Comparison of ENCODE assay signal across 8 mouse cellular contexts in genomic region chr10:94562188-94562587, GRCm38 (mm10).
A peak's percentile ranks its signal among the peaks of the same experiment; 100 is the strongest.
DNase-seq lines count a peak whose midpoint lies in the region; ATAC-seq and TF ChIP-seq lines count a peak whose summit lies in the region.

No protein-coding gene starts in this region.

- H3K4me2 ChIP-seq in intestine, postnatal 0 days (replicated peaks; ENCODE audit: low read depth) = no peak overlapping the region
- no peak overlapping the region for H3K4me2 ChIP-seq in intestine, embryonic 16.5 days (ENCODE audit: low read depth, low read length)

- no peak for ATAC-seq in intestine, postnatal 0 days
- no peak for ATAC-seq in intestine, embryonic 16.5 days
- peak; percentile 40; the same call in 1 of the 2 replicates for ATAC-seq in megakaryocyte, adult 5-6 weeks (ENCODE audit: poor library complexity, severe bottlenecking)
- no peak for ATAC-seq in inflammation-experienced regulatory T-cells, adult 6 months

- no peak overlapping the region for H3K27ac ChIP-seq in intestine, postnatal 0 days (ENCODE audit: low read depth, low read length)
- H3K27ac ChIP-seq in intestine, embryonic 16.5 days (ENCODE audit: low read length) = no peak overlapping the region
- H3K27ac ChIP-seq in ES-E14 (ENCODE audit: insufficient read depth, low read depth, low read length, poor library complexity, severe bottlenecking) = no peak overlapping the region

- H3K4me3 ChIP-seq in intestine, postnatal 0 days (ENCODE audit: low read depth, low read length) = no peak overlapping the region
- no peak overlapping the region for H3K4me3 ChIP-seq in intestine, embryonic 16.5 days (ENCODE audit: low read length)
- H3K4me3 ChIP-seq in ES-E14 (ENCODE audit: insufficient read depth in 1 of 2, low read depth in 1 of 2, low read length in 2 of 2, poor library complexity in 1 of 2, severe bottlenecking in 1 of 2) = no peak overlapping the region

- 11% methylated on average over 1 of the region's 1 CpGs for WGBS in intestine, postnatal 0 days
- WGBS in intestine, embryonic 16.5 days = 22% methylated on average over 1 of the region's 1 CpGs

- H3K36me3 ChIP-seq in intestine, postnatal 0 days (ENCODE audit: control insufficient read depth, insufficient read depth) = no peaks in the 10 kb centered on the region
- no peaks in the 10 kb centered on the region for H3K36me3 ChIP-seq in intestine, embryonic 16.5 days (ENCODE audit: control insufficient read depth, insufficient read depth, low read length)
- no peaks in the 10 kb centered on the region for H3K36me3 ChIP-seq in ES-E14 (ENCODE audit: control insufficient read depth, insufficient read depth, low read length, poor library complexity, severe bottlenecking)

- DNase-seq in B cell, adult 2 months = peak; percentile 53 to 55
- peak; percentile 20 for DNase-seq in ES-E14 (ENCODE audit: low read depth, low spot score)
- DNase-seq in right cerebral cortex, adult 18-20 months = no peak
- no peak for DNase-seq in spleen, adult 12 weeks (ENCODE audit: low spot score)

- H3K9ac ChIP-seq in intestine, postnatal 0 days (ENCODE audit: low read depth, low read length) = no peak overlapping the region
- H3K9ac ChIP-seq in intestine, embryonic 16.5 days (ENCODE audit: low read depth, low read length) = no peak overlapping the region
- H3K9ac ChIP-seq in ES-E14 (ENCODE audit: insufficient read depth, low read depth, low read length, poor library complexity, severe bottlenecking) = no peak overlapping the region

- H3K4me1 ChIP-seq in intestine, postnatal 0 days (replicated peaks; ENCODE audit: control insufficient read depth, insufficient read depth, low read length) = no peaks in the 10 kb centered on the region; the same call in 1 of the 2 replicates
- peaks cover 10% of the 10 kb centered on the region for H3K4me1 ChIP-seq in intestine, embryonic 16.5 days (ENCODE audit: control insufficient read depth, insufficient read depth, low read length)
- H3K4me1 ChIP-seq in ES-E14 (ENCODE audit: control insufficient read depth in 2 of 2, insufficient read depth in 2 of 2, low read length in 2 of 2, poor library complexity in 1 of 2) = peaks cover 0 to 2% of the 10 kb centered on the region in 2 experiments; a peak in 2 of 4 replicates

- no peaks in the 10 kb centered on the region for H3K27me3 ChIP-seq in intestine, postnatal 0 days (replicated peaks; ENCODE audit: control insufficient read depth, insufficient read depth, low read length)
- no peaks in the 10 kb centered on the region for H3K27me3 ChIP-seq in intestine, embryonic 16.5 days (replicated peaks; ENCODE audit: control insufficient read depth, insufficient read depth, low read length)

- no peaks in the 10 kb centered on the region for H3K9me3 ChIP-seq in intestine, postnatal 0 days (ENCODE audit: control insufficient read depth)
- H3K9me3 ChIP-seq in intestine, embryonic 16.5 days (ENCODE audit: control insufficient read depth, low read length) = no peaks in the 10 kb centered on the region
- H3K9me3 ChIP-seq in ES-E14 (ENCODE audit: control insufficient read depth, insufficient read depth, low read depth, low read length) = no peaks in the 10 kb centered on the region

- peak; percentile 73 for TF ChIP-seq CTCF in intestine, postnatal 0 days (IDR thresholded peaks at IDR 0.05; ENCODE audit: low read depth)

- in situ Hi-C loops in ES-E14 (cut with MboI; ENCODE audit: low sequenced_read_pairs in 2 of 2, unreplicated experiment in 2 of 2) = no loop called here

TF ChIP-seq in ES-E14, 5 proteins besides CTCF, POLR2A, EP300 and RAD21:
- no peak for TF ChIP-seq MAFK (IDR thresholded peaks at IDR 0.05; ENCODE audit: insufficient read depth, low read depth, low read length)
- no peak for TF ChIP-seq CHD2 (IDR thresholded peaks at IDR 0.05; ENCODE audit: low read depth, low read length)
- no peak for TF ChIP-seq ZNF384 (IDR thresholded peaks at IDR 0.05; ENCODE audit: low read depth, low read length)
- TF ChIP-seq HCFC1 (IDR thresholded peaks at IDR 0.05; ENCODE audit: borderline replicate concordance, insufficient read depth, low read length) = no peak
- TF ChIP-seq ZC3H11A (IDR thresholded peaks at IDR 0.05; ENCODE audit: borderline replicate concordance, low read depth, low read length) = no peak

Comparison
In these comparisons a context has a peak if more than half of its experiments do, and no peak if none do; other contexts are left out.
1. DNase-seq: peak in B cell, adult 2 months (2 of 2) and ES-E14 (single experiment); none in right cerebral cortex, adult 18-20 months (single experiment) and spleen, adult 12 weeks (single experiment).